Mouse (Mus musculus) cortical plate, adult 2 months (tissue): ENCODE results near the gene Lrrc36.

ENCODE experiments used
- CTCF ChIP-seq: fragments of 200-500 bp; IDR thresholded peaks from 2 replicates; pipeline ENCODE4 v1.5.1; 2011; ENCODE audit warnings: mild to moderate bottlenecking, control low read depth, low read length; ENCODE audit not compliant: insufficient read depth; ENCODE audit errors: extremely low read depth
- POLR2A ChIP-seq: fragments of 200-500 bp; IDR thresholded peaks from 2 replicates; pipeline ENCODE4 v1.6.1; 2011; ENCODE audit warnings: mild to moderate bottlenecking, low read length, control low read depth; ENCODE audit not compliant: insufficient read depth; ENCODE audit errors: extremely low read depth

DNA sequence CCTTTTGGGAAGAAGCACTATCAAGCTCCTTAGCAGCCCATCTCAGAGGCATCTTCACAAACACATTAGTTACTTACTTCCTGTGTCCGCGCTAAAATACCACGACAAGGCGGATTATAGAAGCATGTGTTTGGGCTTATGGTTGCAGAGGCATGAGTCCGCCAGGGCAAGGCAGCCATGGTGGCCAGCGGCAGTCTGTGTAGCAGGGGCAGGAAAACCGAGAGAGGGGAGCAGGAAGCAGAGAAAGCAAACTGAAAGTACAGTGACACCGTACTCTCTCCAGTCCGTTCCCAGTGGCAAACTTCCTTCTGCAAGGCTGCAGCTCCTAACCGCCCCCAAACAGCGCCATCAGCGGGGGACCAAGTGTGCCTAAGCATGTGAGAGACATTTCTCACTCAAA lies 86.4 kb downstream of the Lrrc36 start:
- TF ChIP-seq CTCF, result no peak
- TF ChIP-seq POLR2A, result no peak
